Mouse (Mus musculus) B cell, adult 67 days (primary cell): ENCODE data around the gene Kcng1. TPM values are rescaled to one million over a fixed set of nuclear protein-coding genes. Genes with fewer than 3 reads are reported as not detected.

Source experiments
- total RNA-seq, 2 experiments: library from RNA; stranded (reverse); gene quantifications; 4 replicates each; pipeline ENCODE4 v1.2.4; 2023

Kcng1 gene
- not detected for total RNA-seq

DNA sequence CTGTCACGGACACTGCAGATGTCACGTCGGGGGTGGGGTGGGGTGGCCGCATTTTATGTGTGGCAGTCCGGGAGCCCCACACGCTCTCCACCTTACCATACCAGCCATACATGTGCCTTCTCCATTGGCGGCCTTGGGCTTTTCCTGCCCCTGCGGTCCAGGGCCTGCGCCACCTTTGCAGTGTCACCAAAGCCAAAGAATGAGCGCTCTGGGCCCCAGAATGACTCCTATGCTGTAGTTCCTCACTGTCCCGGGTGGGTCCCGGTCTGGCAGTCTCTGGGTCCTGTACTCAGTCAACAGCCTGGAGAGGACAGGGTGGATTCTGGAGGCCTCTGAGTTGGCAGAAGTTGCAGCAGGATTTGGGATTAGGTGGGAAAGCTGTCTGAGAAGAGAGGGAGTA lies at the start of gene Kcng1:
Kcng1 (minus strand) TSS at position 155 of the 400 bp plus-strand sequence.

DNA sequence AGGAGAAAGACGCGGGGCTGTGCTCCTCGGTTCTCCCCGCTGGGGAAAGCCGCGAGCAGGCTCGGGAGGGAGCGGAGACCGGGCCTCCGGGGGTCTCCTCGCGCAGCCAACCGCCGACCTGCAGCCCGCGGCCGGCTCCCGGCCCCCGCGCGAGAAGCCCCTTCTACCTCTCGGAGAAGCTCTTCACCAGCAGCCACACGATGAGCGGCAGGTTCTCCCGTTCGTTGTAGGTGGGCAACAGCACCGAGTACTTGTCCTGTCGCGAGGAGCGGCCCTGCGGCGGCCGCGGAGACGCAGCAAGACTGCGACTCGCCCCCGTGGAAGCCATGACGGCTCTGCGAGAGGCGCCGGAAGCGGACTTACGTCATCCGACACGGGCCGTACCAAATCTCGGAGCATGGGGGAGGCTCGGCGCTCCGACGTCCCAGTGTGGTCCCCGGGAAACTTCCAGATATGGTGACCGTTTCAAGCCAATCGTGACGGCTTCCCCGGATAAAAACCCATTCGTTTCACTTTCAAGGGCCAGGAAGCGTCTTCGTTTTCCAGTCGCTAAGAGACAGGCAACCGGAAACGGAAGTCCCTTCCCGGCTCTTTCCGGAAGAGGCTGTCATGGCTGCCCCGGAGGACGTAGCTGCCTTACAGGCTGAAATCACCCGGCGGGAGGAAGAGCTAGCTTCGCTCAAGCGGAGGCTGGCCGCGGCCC lies 51.4 kb downstream of the Kcng1 start, which contains the start of the genes Gm20716, Dpm1 and Mocs3:
Gm20716 (minus strand) TSS at position 339 of the 703 bp plus-strand sequence.
Dpm1 (minus strand) TSS at position 566 of the 703 bp plus-strand sequence.
Mocs3 (plus strand) TSS at position 597 of the 703 bp plus-strand sequence.

Other genes with a start within 250 kb of the Kcng1 start
- 1 to 10 TPM; 3.8 to 3.9 TPM for gene Pard6b, start 200.7 kb downstream of the Kcng1 start, total RNA-seq
- gene Adnp, start 74.6 kb downstream of the Kcng1 start, total RNA-seq, result 100 to 1,000 TPM in 1 of 2 experiments, 10 to 100 TPM in 1; 96.9 to 104 TPM
- 10 to 100 TPM; 13.8 to 16.1 TPM for gene Gm20716, start 51.4 kb downstream of the Kcng1 start, total RNA-seq
- 100 to 1,000 TPM; 106 to 117 TPM for gene Dpm1, start 51.1 kb downstream of the Kcng1 start, total RNA-seq
- 10 to 100 TPM; 12.6 to 14.2 TPM for gene Mocs3, start 51.1 kb downstream of the Kcng1 start, total RNA-seq